20 mouse cellular contexts compared by ENCODE assay signal in the genomic region with DNA sequence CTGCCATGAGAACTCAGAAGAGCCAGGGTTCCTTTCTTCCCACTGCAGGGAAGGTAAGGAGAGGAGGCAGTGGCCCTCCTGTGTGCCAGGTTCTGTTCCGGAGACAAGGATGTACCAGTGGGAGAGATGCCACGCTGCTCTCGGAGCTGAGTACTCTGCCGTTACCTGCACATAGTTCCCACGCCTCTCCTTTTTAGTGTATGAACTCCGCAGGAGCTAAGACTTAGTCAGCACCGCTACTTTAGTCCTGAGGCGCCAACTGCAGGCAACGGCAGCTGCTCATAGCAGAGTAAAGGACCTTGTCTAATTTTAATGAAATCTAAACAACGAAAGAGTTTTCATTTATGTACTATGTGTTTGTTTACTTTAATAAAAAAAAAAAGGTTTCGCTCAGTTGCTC. TPM values are rescaled to one million over a fixed set of nuclear protein-coding genes. Genes with fewer than 3 reads are reported as not detected.
DNase-seq lines count a peak whose midpoint lies in the region; ATAC-seq and TF ChIP-seq lines count a peak whose summit lies in the region.
"Had no signal": no experiment of that assay in that cellular context is flagged by ENCODE, and none has a peak within 500 bp of the region (broad histone marks: within the 10 kb centered on the region; RNA-seq: fewer than 3 reads in every experiment).

No protein-coding gene starts in this region.

- no peak for TF ChIP-seq POLR2A in thymus, adult 2 months (IDR thresholded peaks at IDR 0.05; ENCODE audit: control insufficient read depth, extremely low read depth, insufficient read depth, low read length, poor library complexity)

- H3K27ac ChIP-seq in kidney, embryonic 16.5 days (ENCODE audit: low read length) = peak overlapping the region; percentile 84
- peak overlapping the region; percentile 36; the same call in 1 of the 2 replicates for H3K27ac ChIP-seq in thymus, adult 2 months (ENCODE audit: control insufficient read depth, insufficient read depth, low read length)
- peak overlapping the region; percentile 69 for H3K27ac ChIP-seq in stomach, embryonic 16.5 days (ENCODE audit: low read length)
- H3K27ac ChIP-seq: heart, adult 2 months; hindbrain, embryonic 10.5 days; midbrain, embryonic 10.5 days; neural tube, embryonic 12.5 days had no signal

- H3K9ac ChIP-seq in kidney, embryonic 16.5 days (replicated peaks; ENCODE audit: low read length) = no peak overlapping the region
- peak overlapping the region; percentile 24; the same call in 1 of the 2 replicates for H3K9ac ChIP-seq in stomach, embryonic 16.5 days (ENCODE audit: low read length)
- H3K9ac ChIP-seq: neural tube, embryonic 12.5 days had no signal

- ATAC-seq in frontal cortex, adult (ENCODE audit: low TSS enrichment) = peak; percentile 69
- no peak for ATAC-seq in kidney, embryonic 16.5 days (ENCODE audit: low FRiP score, low TSS enrichment)
- no peak for ATAC-seq in stomach, embryonic 16.5 days (ENCODE audit: insufficient read depth, low FRiP score)
- no peak for ATAC-seq in megakaryocyte progenitor cell, adult 5-6 weeks (replicated peaks; ENCODE audit: poor library complexity)
- ATAC-seq: forebrain, embryonic 14.5 days had no signal

- no peak for TF ChIP-seq CTCF in thymus, adult 2 months (IDR thresholded peaks at IDR 0.05; ENCODE audit: borderline replicate concordance, control insufficient read depth, extremely low read depth, insufficient read depth, low read length, poor library complexity)

- H3K36me3 ChIP-seq in kidney, embryonic 16.5 days (ENCODE audit: insufficient read depth, low read length) = no peaks in the 10 kb centered on the region
- no peaks in the 10 kb centered on the region for H3K36me3 ChIP-seq in thymus, adult 2 months (ENCODE audit: control insufficient read depth, insufficient read depth, low read length)
- H3K36me3 ChIP-seq in stomach, embryonic 16.5 days (ENCODE audit: control insufficient read depth, insufficient read depth, low read length) = no peaks in the 10 kb centered on the region
- H3K36me3 ChIP-seq: hindbrain, embryonic 10.5 days; midbrain, embryonic 10.5 days; neural tube, embryonic 12.5 days had no signal

- WGBS in kidney, embryonic 16.5 days = 63% methylated on average over 11 of the region's 11 CpGs
- 62% methylated on average over 11 of the region's 11 CpGs for WGBS in thymus, adult 2 months
- 49% methylated on average over 11 of the region's 11 CpGs for WGBS in stomach, embryonic 16.5 days

- H3K9me3 ChIP-seq in kidney, embryonic 16.5 days (ENCODE audit: low read length) = no peaks in the 10 kb centered on the region
- H3K9me3 ChIP-seq in stomach, embryonic 16.5 days (replicated peaks; ENCODE audit: control insufficient read depth, low read length) = no peaks in the 10 kb centered on the region
- H3K9me3 ChIP-seq: hindbrain, embryonic 10.5 days; midbrain, embryonic 10.5 days; neural tube, embryonic 12.5 days had no signal

- DNase-seq in frontal cortex, adult 2 months (ENCODE audit: extremely low spot score in 1 of 2, low spot score in 1 of 2) = no peak
- DNase-seq in kidney, adult 18-20 months = no peak
- no peak for DNase-seq in thymus, adult 2 months
- no peak for DNase-seq in thymus, postnatal 10 days (ENCODE audit: low spot score in 2 of 2)
- DNase-seq: adrenal gland, adult 2 months; cerebellum, adult 11 months; cerebellum, postnatal 14 days; heart, adult 2 months; layer of hippocampus, adult 9-11 months; right cerebral cortex, postnatal 14 days had no signal

- H3K27me3 ChIP-seq in kidney, embryonic 16.5 days (ENCODE audit: insufficient read depth, low read length) = no peaks in the 10 kb centered on the region
- H3K27me3 ChIP-seq in thymus, adult 2 months (ENCODE audit: control insufficient read depth, insufficient read depth, low read length) = no peaks in the 10 kb centered on the region
- H3K27me3 ChIP-seq in stomach, embryonic 16.5 days (ENCODE audit: control insufficient read depth, insufficient read depth, low read length) = no peaks in the 10 kb centered on the region
- H3K27me3 ChIP-seq: CH12.LX; neural tube, embryonic 12.5 days had no signal

- H3K4me3 ChIP-seq in kidney, embryonic 16.5 days (ENCODE audit: low read length) = no peak overlapping the region
- no peak overlapping the region for H3K4me3 ChIP-seq in thymus, adult 2 months (ENCODE audit: control insufficient read depth, insufficient read depth, low read length)
- no peak overlapping the region for H3K4me3 ChIP-seq in stomach, embryonic 16.5 days (replicated peaks; ENCODE audit: low read length)
- H3K4me3 ChIP-seq: erythroblast, embryonic 14.5 days; heart, adult 2 months; hindbrain, embryonic 10.5 days; midbrain, embryonic 10.5 days; neural tube, embryonic 12.5 days had no signal

- H3K4me1 ChIP-seq in kidney, embryonic 16.5 days (ENCODE audit: insufficient read depth, low read length) = peaks cover 42% of the 10 kb centered on the region
- H3K4me1 ChIP-seq in thymus, adult 2 months (replicated peaks; ENCODE audit: control insufficient read depth, insufficient read depth, low read length) = peaks cover 24% of the 10 kb centered on the region
- peaks cover 17% of the 10 kb centered on the region for H3K4me1 ChIP-seq in stomach, embryonic 16.5 days (ENCODE audit: control insufficient read depth, insufficient read depth, low read length)

- H3K4me2 ChIP-seq in kidney, embryonic 16.5 days (replicated peaks; ENCODE audit: low read depth, low read length) = no peak overlapping the region
- H3K4me2 ChIP-seq in stomach, embryonic 16.5 days (ENCODE audit: low read depth, low read length) = no peak overlapping the region
- H3K4me2 ChIP-seq: neural tube, embryonic 12.5 days had no signal

RNA-seq across cellular contexts. Expression of a gene that starts 46.0 kb away (rescaled TPM):
- polyA plus RNA-seq in frontal cortex, adult 2 months (2012; rRNA removed) = 3.2 and 4.9 TPM in 2 replicates
- 55.5 and 57.4 TPM in 2 replicates for polyA plus RNA-seq in kidney, embryonic 16.5 days (2015; fragmentation: Nextera tagmentation; extraction: Ambion mirVana)
- polyA plus RNA-seq in thymus, adult 2 months (2012; rRNA removed) = 9.9 and 11.4 TPM in 2 replicates
- polyA plus RNA-seq in stomach, embryonic 16.5 days (2015; fragmentation: Nextera tagmentation; extraction: Ambion mirVana) = 15.6 and 20.9 TPM in 2 replicates
- total RNA-seq in megakaryocyte progenitor cell, adult 5-6 weeks (2015) = 0.02 TPM in 1 of 2 replicates, not detected in the other
- total RNA-seq in megakaryocyte progenitor cell, adult 5-6 weeks (2017) = not detected in 2 replicates
